Mouse (Mus musculus): Measurements from ENCODE around the gene Lhx5. TPM values are rescaled to one million over a fixed set of nuclear protein-coding genes. Genes with fewer than 3 reads are reported as not detected.

Lhx5 gene
- total RNA-seq (2023), result not detected

DNA sequence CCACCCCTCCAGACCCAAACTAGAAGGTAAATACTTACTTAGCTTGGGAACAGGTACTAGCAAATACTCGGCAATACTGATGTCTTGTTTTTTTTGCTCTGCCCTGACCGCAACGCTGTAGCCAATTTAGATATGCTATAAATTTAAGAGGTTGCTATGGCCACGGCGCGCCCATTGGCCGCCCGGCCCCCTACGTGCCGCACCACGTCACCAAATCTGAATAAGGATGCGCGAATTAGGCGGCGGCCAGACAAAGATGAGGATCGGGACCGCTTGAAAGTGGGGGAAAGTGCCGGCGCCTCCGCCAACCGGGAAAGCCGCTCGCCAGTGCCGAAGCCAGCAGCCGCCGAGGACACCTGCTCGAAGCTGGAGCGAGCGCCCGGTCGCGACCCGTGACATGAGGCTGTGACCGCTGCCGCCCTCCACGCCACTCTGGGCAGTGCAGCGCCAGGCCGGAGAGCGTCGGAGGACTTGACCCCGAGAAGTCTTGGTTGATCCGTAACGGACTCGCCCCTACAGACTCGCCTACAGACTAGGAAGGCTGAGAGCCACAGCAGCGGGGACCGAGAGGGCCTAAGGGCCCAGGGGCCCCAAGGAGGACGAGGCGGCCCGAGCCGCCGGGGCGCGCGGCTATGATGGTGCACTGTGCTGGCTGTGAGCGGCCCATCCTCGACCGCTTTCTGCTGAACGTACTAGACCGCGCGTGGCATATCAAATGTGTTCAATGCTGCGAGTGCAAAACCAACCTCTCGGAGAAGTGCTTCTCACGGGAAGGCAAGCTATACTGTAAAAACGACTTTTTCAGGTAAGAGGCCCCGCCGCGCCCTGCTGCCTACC lies at the start of gene Lhx5:
Gene Lhx5 (plus strand): TSS at position 51 of the 837 bp plus-strand sequence.

DNA sequence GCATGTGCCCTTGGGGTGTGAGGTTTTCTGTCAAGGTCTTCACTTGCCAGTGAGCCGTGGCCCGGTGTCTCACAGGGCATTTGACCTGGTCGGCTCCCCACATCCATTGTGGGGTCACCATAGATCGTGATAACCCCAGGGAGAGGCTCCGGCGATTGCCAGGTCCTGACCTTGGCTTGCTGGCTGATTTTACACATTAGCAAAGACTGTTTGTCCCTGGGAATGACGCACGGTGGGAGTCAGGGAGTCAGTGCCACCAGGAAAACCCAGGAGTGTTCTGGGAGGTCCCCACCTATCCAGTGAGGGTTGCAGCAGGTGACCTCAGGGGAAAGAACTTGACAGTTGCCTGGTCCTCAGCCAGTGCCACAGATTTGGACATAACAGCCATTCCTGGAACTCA lies 41.3 kb downstream of the Lhx5 start, which contains the start of gene Sdsl:
Gene Sdsl (minus strand): TSS at position 41 of the 400 bp plus-strand sequence.

DNA sequence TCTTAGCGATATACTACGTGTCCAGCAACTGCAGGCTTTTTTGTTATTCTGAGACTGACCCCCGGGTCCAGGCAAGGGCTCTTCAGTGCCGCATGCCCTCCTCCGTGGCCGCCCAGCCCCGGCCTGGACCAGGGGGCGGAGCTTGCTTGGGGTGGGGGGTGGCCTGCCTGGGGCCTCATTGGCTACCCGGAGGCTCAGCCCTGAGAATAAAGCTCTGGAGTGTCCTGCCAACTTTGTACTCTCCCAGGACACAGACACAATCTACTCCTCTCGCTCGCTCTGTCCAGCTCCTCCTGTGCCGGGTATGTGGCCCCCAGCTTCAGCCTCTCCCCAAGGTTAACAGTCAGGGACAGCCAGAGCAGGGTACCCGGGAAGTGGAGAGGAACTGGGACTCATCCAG lies 44.8 kb downstream of the Lhx5 start, which contains the start of gene Sds:
Gene Sds (plus strand): TSS at position 231 of the 400 bp plus-strand sequence.

Other genes with a start within 250 kb of the Lhx5 start
- 1 to 10 TPM in 1 of 2 experiments, not detected in 1; 1.7 TPM for gene Sdsl, start 41.1 kb downstream of the Lhx5 start, total RNA-seq (2023)
- not detected for gene Sds, start 44.8 kb downstream of the Lhx5 start, total RNA-seq (2023)
- gene Plbd2, start 71.9 kb downstream of the Lhx5 start, total RNA-seq (2023), result 10 to 100 TPM; 18.1 to 23.8 TPM
- gene Slc8b1, start 79.5 kb downstream of the Lhx5 start, total RNA-seq (2023), result 10 to 100 TPM in 1 of 2 experiments, 1 to 10 TPM in 1; 6.4 to 15.8 TPM
- 10 to 100 TPM; 57.7 to 59.8 TPM for gene Tpcn1, start 157.0 kb downstream of the Lhx5 start, total RNA-seq (2023)
- 1 to 10 TPM; 1.0 to 1.9 TPM for gene Iqcd, start 157.3 kb downstream of the Lhx5 start, total RNA-seq (2023)
- 1 to 10 TPM; 5.4 to 8.3 TPM for gene Rita1, start 180.9 kb downstream of the Lhx5 start, total RNA-seq (2023)
- 100 to 1,000 TPM; 114 to 120 TPM for gene Ddx54, start 181.0 kb downstream of the Lhx5 start, total RNA-seq (2023)
- not detected for gene Cfap73, start 202.5 kb downstream of the Lhx5 start, total RNA-seq (2023)
- 10 to 100 TPM; 18.9 to 25.5 TPM for gene Rasal1, start 217.1 kb downstream of the Lhx5 start, total RNA-seq (2023)